Mouse (Mus musculus) myocyte (in vitro differentiated cells): ENCODE data around the gene Bex2. TPM values are rescaled to one million over a fixed set of nuclear protein-coding genes. Genes with fewer than 3 reads are reported as not detected.
"Not testable (repeated sequence)": the region's sequence is repeated elsewhere in the genome, so short reads cannot be mapped to it uniquely, and the experiment has no call there.

Experiments
- H3K27me3 ChIP-seq: one replicate; pipeline ENCODE4 v1.6.1; 2011; ENCODE audit not compliant: control insufficient read depth, insufficient read depth, insufficient read length
- H3K36me3 ChIP-seq: one replicate; pipeline ENCODE4 v1.6.1; 2011; ENCODE audit not compliant: control insufficient read depth, insufficient read depth
- H3K4me2 ChIP-seq: one replicate; pipeline ENCODE4 v1.6.1; 2011; ENCODE audit warnings: low read depth, control low read depth
- H3K4me3 ChIP-seq: one replicate; pipeline ENCODE4 v1.5.1; 2011; ENCODE audit warnings: mild to moderate bottlenecking, control low read depth, moderate library complexity
- H3K79me2 ChIP-seq: one replicate; pipeline ENCODE4 v1.6.1; 2011; ENCODE audit not compliant: control insufficient read depth, insufficient read depth
- H3ac ChIP-seq: one replicate; pipeline ENCODE4 v1.6.1; 2011; ENCODE audit not compliant: control insufficient read depth, insufficient read length
- CEBPB ChIP-seq: IDR thresholded peaks from 2 replicates; pipeline ENCODE4 v1.6.1; 2011; ENCODE audit warnings: mild to moderate bottlenecking, moderate library complexity; ENCODE audit not compliant: poor library complexity, insufficient read depth, severe bottlenecking
- E2F4 ChIP-seq: IDR thresholded peaks from one replicate; pipeline ENCODE4 v1.6.1; 2011; ENCODE audit warnings: mild to moderate bottlenecking, control low read depth, moderate library complexity; ENCODE audit not compliant: insufficient read depth
- MAX ChIP-seq: IDR thresholded peaks from one replicate; pipeline ENCODE4 v1.6.1; 2011; ENCODE audit warnings: low read depth, mild to moderate bottlenecking, control low read depth
- MYOD1 ChIP-seq, 3 experiments: IDR thresholded peaks; one replicate each; pipeline ENCODE4 v1.6.1; 2011; ENCODE audit warnings: control low read depth in 2 of 3, low read depth in 2 of 3, mild to moderate bottlenecking in 2 of 3, moderate library complexity in 1 of 3; ENCODE audit not compliant: insufficient read length in 2 of 3, control insufficient read depth in 1 of 3
- MYOG ChIP-seq, 3 experiments: IDR thresholded peaks; one replicate each; pipeline ENCODE4 v1.6.1; 2011; ENCODE audit warnings: control low read depth in 2 of 3, low read depth in 2 of 3, mild to moderate bottlenecking in 2 of 3; ENCODE audit not compliant: insufficient read length in 2 of 3, control insufficient read depth in 1 of 3, insufficient read depth in 1 of 3
- POLR2A ChIP-seq: IDR thresholded peaks from one replicate; pipeline ENCODE4 v1.6.1; 2011; ENCODE audit warnings: low read depth, mild to moderate bottlenecking, control low read depth, moderate library complexity; ENCODE audit not compliant: insufficient read length
- POLR2AphosphoS2 ChIP-seq: IDR thresholded peaks from one replicate; pipeline ENCODE4 v1.6.1; 2011; ENCODE audit warnings: low read depth, control low read depth; ENCODE audit not compliant: insufficient read length
- REST ChIP-seq: IDR thresholded peaks from one replicate; pipeline ENCODE4 v1.6.1; 2011; ENCODE audit warnings: mild to moderate bottlenecking, control low read depth, moderate library complexity; ENCODE audit not compliant: insufficient read depth, insufficient read length
- SRF ChIP-seq: IDR thresholded peaks from one replicate; pipeline ENCODE4 v1.6.1; 2011; ENCODE audit warnings: low read depth; ENCODE audit not compliant: control insufficient read depth, insufficient read length
- TCF12 ChIP-seq: IDR thresholded peaks from one replicate; pipeline ENCODE4 v1.6.1; 2011; ENCODE audit warnings: mild to moderate bottlenecking, control low read depth; ENCODE audit not compliant: poor library complexity, insufficient read depth, severe bottlenecking
- TCF3 ChIP-seq: IDR thresholded peaks from one replicate; pipeline ENCODE4 v1.6.1; 2011; ENCODE audit warnings: low read depth, control low read depth; ENCODE audit not compliant: insufficient read length
- USF1 ChIP-seq: IDR thresholded peaks from one replicate; pipeline ENCODE4 v1.6.1; 2011; ENCODE audit warnings: low read depth, mild to moderate bottlenecking, control low read depth, moderate library complexity
- polyA plus RNA-seq: library from polyadenylated mRNA; unstranded; fragments of >200 nt; fragmentation: generic; extraction: Trizol; gene quantifications from one replicate; pipeline ENCODE4 v1.2.1, GENCODE M21; 2012; ENCODE audit warnings: missing spikeins

Bex2 gene
- 2.9 TPM for polyA plus RNA-seq

- H3K36me3 ChIP-seq, H3K4me3 ChIP-seq, H3ac ChIP-seq, H3K27me3 ChIP-seq, H3K4me2 ChIP-seq, H3K79me2 ChIP-seq: not testable (repeated sequence)
These were observed at the start of gene Bex2 for GRCm38 (mm10) chrX:136068020-136068419. TSS of gene Bex2 (minus strand) at chrX:136068236.

GRCm38 (mm10) chrX:136115419-136115961 lies 47.5 kb upstream of the Bex2 start:
- Histone ChIP-seq H3ac (no peak overlapping the region), H3K36me3 (no peaks in the 10 kb centered on the region), H3K4me2 (no peak overlapping the region), H3K27me3 (no peaks in the 10 kb centered on the region), H3K4me3 (no peak overlapping the region), H3K79me2 (no peaks in the 10 kb centered on the region)
- TF ChIP-seq POLR2AphosphoS2 (no peak), MAX (no peak), TCF3 (no peak), USF1 (no peak), CEBPB (no peak), POLR2A (no peak), MYOG (IDR thresholded peaks at IDR 0.05; ENCODE audit: control insufficient read depth in 1 of 3, insufficient read depth in 1 of 3, insufficient read length in 2 of 3, low read depth in 2 of 3) (no peak), MYOD1 (IDR thresholded peaks at IDR 0.05; ENCODE audit: control insufficient read depth in 1 of 3, insufficient read length in 2 of 3, low read depth in 2 of 3) (no peak)

GRCm38 (mm10) chrX:136115015-136115414 lies 47.0 kb upstream of the Bex2 start:
- no peak for TF ChIP-seq POLR2AphosphoS2
- TF ChIP-seq TCF12: no peak
- TF ChIP-seq TCF3: no peak
- no peak for TF ChIP-seq E2F4
- no peak for TF ChIP-seq REST
- no peak for TF ChIP-seq USF1
- TF ChIP-seq MAX: no peak
- no peak for TF ChIP-seq MYOD1 (IDR thresholded peaks at IDR 0.05; ENCODE audit: control insufficient read depth in 1 of 3, insufficient read length in 2 of 3, low read depth in 2 of 3)
- no peak for TF ChIP-seq POLR2A
- TF ChIP-seq MYOG (IDR thresholded peaks at IDR 0.05; ENCODE audit: control insufficient read depth in 1 of 3, insufficient read depth in 1 of 3, insufficient read length in 2 of 3, low read depth in 2 of 3): no peak
- no peak for TF ChIP-seq CEBPB
- no peak for TF ChIP-seq SRF
- Histone ChIP-seq H3K27me3 (no peaks in the 10 kb centered on the region), H3K4me2 (no peak overlapping the region), H3K79me2 (no peaks in the 10 kb centered on the region), H3K36me3 (no peaks in the 10 kb centered on the region), H3K4me3 (no peak overlapping the region), H3ac (no peak overlapping the region)

- Histone ChIP-seq H3K4me2 (peak overlapping the region; percentile 46), H3K79me2 (no peaks in the 10 kb centered on the region)
These were observed 39.9 kb upstream of the Bex2 start for GRCm38 (mm10) chrX:136107942-136108341.

GRCm38 (mm10) chrX:136104724-136105088 lies 36.7 kb upstream of the Bex2 start:
- no peak overlapping the region for H3K4me3 ChIP-seq
- H3K27me3 ChIP-seq: peaks cover 4% of the 10 kb centered on the region
- TF ChIP-seq USF1 (no peak), E2F4 (no peak), MAX (no peak), POLR2AphosphoS2 (no peak), TCF3 (no peak), SRF (no peak), CEBPB (no peak), TCF12 (no peak), MYOG (IDR thresholded peaks at IDR 0.05; ENCODE audit: control insufficient read depth in 1 of 3, insufficient read depth in 1 of 3, insufficient read length in 2 of 3, low read depth in 2 of 3) (no peak), POLR2A (no peak), MYOD1 (IDR thresholded peaks at IDR 0.05; ENCODE audit: control insufficient read depth in 1 of 3, insufficient read length in 2 of 3, low read depth in 2 of 3) (no peak), REST (no peak)
- H3K36me3 ChIP-seq: no peaks in the 10 kb centered on the region
- H3K79me2 ChIP-seq: no peaks in the 10 kb centered on the region
- no peak overlapping the region for H3ac ChIP-seq
- H3K4me2 ChIP-seq: no peak overlapping the region

More at GRCm38 (mm10) chrX:136107942-136108341, 39.9 kb upstream of the Bex2 start:
- Histone ChIP-seq H3ac (no peak overlapping the region), H3K4me3 (no peak overlapping the region), H3K36me3 (no peaks in the 10 kb centered on the region), H3K27me3 (peaks cover 4% of the 10 kb centered on the region)
- TF ChIP-seq MYOD1 (IDR thresholded peaks at IDR 0.05; ENCODE audit: control insufficient read depth in 1 of 3, insufficient read length in 2 of 3, low read depth in 2 of 3) (no peak), MYOG (IDR thresholded peaks at IDR 0.05; ENCODE audit: control insufficient read depth in 1 of 3, insufficient read depth in 1 of 3, insufficient read length in 2 of 3, low read depth in 2 of 3) (no peak), POLR2A (no peak), MAX (no peak)
